30 mouse cellular contexts compared by ENCODE assay signal in genomic region chr5:23902221-23902620, GRCm38 (mm10).
"Had no signal": no experiment of that assay in that cellular context is flagged by ENCODE, and none has a peak within 500 bp of the region (broad histone marks: within the 10 kb centered on the region; RNA-seq: fewer than 3 reads in every experiment).

No protein-coding gene starts in this region.

- H3K9me3 ChIP-seq: heart, embryonic 15.5 days; hindbrain, embryonic 10.5 days; hindbrain, embryonic 12.5 days; hindbrain, embryonic 13.5 days; hindbrain, embryonic 15.5 days; intestine, embryonic 15.5 days; kidney, embryonic 15.5 days had no signal

- H3K27me3 ChIP-seq: heart, embryonic 12.5 days; heart, embryonic 13.5 days; heart, embryonic 15.5 days; hindbrain, embryonic 12.5 days; hindbrain, embryonic 13.5 days; hindbrain, embryonic 15.5 days; intestine, embryonic 15.5 days; kidney, embryonic 15.5 days had no signal

- H3K36me3 ChIP-seq: heart, embryonic 12.5 days; heart, embryonic 13.5 days; heart, embryonic 15.5 days; hindbrain, embryonic 10.5 days; hindbrain, embryonic 12.5 days; hindbrain, embryonic 13.5 days; hindbrain, embryonic 15.5 days; intestine, embryonic 15.5 days; kidney, embryonic 15.5 days had no signal

- H3K4me1 ChIP-seq: heart, embryonic 12.5 days; heart, embryonic 13.5 days; heart, embryonic 15.5 days; hindbrain, embryonic 10.5 days; hindbrain, embryonic 12.5 days; hindbrain, embryonic 13.5 days; hindbrain, embryonic 15.5 days; intestine, embryonic 15.5 days; kidney, embryonic 15.5 days had no signal

- DNase-seq: heart, postnatal 10 days; heart, postnatal 14 days; heart, postnatal 36 days; heart, postnatal 4 days; kidney, adult 11 months; kidney, adult 18-20 months; kidney, adult 2 months; kidney, adult 8-10 months; kidney, adult 9 months; kidney, postnatal 10 days; kidney, postnatal 14 days; kidney, postnatal 25 days; kidney, postnatal 36 days; kidney, postnatal 4 days; layer of hippocampus, adult 9-11 months; layer of hippocampus, postnatal 36 days had no signal

- H3K27ac ChIP-seq: heart, embryonic 13.5 days; heart, embryonic 15.5 days; hindbrain, embryonic 10.5 days; hindbrain, embryonic 12.5 days; hindbrain, embryonic 13.5 days; hindbrain, embryonic 14.5 days; hindbrain, embryonic 15.5 days; hindbrain, postnatal 0 days; intestine, embryonic 15.5 days; kidney, embryonic 15.5 days; kidney, postnatal 0 days; layer of hippocampus, adult 2 months; left cerebral cortex, adult 2 months had no signal

- H3K9ac ChIP-seq: heart, embryonic 12.5 days; heart, embryonic 13.5 days; heart, embryonic 15.5 days; hindbrain, embryonic 12.5 days; hindbrain, embryonic 13.5 days; hindbrain, embryonic 14.5 days; hindbrain, embryonic 15.5 days; intestine, embryonic 15.5 days; kidney, embryonic 15.5 days had no signal

- H3K4me3 ChIP-seq: heart, embryonic 12.5 days; heart, embryonic 13.5 days; heart, embryonic 15.5 days; hindbrain, embryonic 10.5 days; hindbrain, embryonic 12.5 days; hindbrain, embryonic 13.5 days; hindbrain, embryonic 15.5 days; intestine, embryonic 15.5 days; kidney, embryonic 15.5 days; layer of hippocampus, adult 2 months; left cerebral cortex, adult 2 months had no signal
